Mouse (Mus musculus) left cerebral cortex, adult 8-10 months (tissue): ENCODE results near the gene Trip4. TPM values are rescaled to one million over a fixed set of nuclear protein-coding genes. Genes with fewer than 3 reads are reported as not detected.

Experiments used
- DNase-seq, 2 experiments: peaks; one replicate each; pipeline ENCODE4 v3.0.0; 2022; ENCODE audit warnings: low spot score in 2 of 2
- total RNA-seq, 4 experiments: library from RNA; stranded (reverse); gene quantifications; 2 replicates each; pipeline ENCODE4 v1.2.4; 2022

Gene Trip4
- total RNA-seq, 4 experiments from 2014 or later, result 34.1 to 37.8 (median 36.4) TPM

- DNase-seq, result no peak
Observed at GRCm38 (mm10) chr9:65834628-65835354, 73.8 kb downstream of the Trip4 start.

GRCm38 (mm10) chr9:65833640-65834039 lies 75.0 kb downstream of the Trip4 start:
- no peak for DNase-seq

DNA sequence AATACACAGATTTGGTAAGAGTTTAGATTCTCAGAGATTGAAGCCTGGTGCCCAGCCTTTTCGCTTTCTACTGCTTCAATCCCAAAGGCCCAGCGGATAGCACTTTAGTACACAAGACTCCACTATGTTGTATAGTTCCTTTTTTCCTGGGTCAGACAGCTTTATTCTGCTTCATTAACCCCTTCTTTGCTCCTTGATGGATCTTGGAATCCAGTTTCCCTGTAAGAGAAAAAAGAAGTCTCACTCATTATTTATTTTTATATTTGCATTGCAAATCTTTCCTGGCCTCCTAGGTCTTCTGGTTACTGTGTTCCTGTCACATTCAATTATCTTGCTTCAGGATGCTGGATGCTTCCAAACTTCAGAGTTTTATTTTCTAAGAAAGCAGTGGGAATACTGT lies 75.4 kb downstream of the Trip4 start:
- DNase-seq, result no peak

DNA sequence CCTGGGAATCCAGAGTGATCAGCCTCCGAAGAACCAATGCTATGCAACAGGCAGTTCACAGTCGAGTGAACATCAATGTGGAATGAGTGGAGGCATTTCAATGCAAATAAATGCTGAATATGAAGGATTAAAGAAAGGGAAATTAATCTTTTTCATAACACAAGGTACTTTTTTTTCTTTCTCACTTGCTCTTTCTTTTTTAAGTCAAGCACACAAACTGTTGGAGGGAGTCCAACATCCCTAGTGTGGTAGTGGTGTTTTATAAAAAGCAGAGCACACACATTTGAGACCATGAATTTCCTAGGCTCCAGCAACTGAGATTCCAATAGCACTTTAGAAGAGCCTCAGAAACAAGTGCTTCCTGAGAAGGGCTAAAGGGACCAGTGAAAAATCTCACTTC lies 76.6 kb downstream of the Trip4 start:
- DNase-seq, result no peak

DNA sequence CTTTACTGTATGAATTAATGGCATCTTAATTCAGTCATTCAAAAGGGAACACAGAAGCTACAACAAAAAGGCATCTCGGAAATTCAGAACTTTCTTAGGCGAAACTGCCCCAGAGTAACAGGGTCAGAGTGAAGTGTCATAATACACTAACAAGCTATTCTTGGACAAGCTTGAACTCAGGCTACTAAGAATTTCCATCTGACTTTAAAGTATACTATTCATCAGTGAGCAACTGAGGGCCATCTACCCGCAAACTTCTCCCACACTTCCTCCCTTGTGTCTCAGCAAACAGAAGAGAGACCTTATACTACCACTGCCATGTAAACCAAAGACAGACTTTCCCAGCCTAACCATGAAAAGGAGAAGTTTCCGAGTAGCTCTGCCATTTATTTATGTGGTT lies 77.4 kb downstream of the Trip4 start:
- DNase-seq, result no peak

GRCm38 (mm10) chr9:65830255-65830654 lies 78.3 kb downstream of the Trip4 start:
- peak in 1 of 2 experiments; percentile 59 for DNase-seq

- DNase-seq, result no peak
Observed at GRCm38 (mm10) chr9:65829410-65829809, 79.2 kb downstream of the Trip4 start.

DNA sequence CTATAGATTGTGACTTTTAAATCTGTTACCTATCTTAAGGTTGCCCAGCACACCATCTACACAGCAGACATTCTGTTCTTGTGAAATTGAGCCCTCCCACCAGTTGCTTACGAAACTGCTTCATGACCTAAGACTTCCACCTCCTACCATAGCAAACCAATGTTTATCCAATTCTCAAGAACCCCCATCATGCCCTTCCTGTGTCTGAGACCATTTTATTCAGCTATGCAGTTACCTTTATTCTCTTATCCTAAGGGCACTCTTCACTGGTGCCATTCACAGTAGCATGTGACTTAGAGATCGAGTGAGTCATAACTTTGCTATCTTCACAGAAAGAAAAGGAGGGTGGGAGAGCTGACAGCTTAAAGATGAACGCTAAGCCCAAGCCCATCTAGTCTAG lies 80.1 kb downstream of the Trip4 start:
- no peak for DNase-seq

DNA sequence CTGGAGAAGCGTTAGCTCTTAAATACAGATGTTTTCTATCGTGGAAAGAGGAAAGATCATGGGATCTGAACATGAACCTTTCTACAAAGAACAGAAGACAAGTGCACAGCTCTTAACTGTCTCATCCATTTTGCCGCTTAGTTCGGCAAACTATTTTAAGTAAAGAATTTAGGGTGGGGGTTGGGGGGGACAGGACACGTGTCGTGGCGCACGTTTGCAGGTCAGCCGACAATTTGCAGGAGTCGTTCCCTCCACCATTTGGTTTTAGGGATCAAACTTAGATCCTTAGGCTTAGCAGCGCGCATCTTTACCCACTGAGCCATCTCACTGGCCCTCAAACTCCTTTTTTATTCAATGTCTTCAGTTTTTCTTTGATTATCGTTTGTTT lies 80.6 kb downstream of the Trip4 start:
- DNase-seq, result no peak

DNA sequence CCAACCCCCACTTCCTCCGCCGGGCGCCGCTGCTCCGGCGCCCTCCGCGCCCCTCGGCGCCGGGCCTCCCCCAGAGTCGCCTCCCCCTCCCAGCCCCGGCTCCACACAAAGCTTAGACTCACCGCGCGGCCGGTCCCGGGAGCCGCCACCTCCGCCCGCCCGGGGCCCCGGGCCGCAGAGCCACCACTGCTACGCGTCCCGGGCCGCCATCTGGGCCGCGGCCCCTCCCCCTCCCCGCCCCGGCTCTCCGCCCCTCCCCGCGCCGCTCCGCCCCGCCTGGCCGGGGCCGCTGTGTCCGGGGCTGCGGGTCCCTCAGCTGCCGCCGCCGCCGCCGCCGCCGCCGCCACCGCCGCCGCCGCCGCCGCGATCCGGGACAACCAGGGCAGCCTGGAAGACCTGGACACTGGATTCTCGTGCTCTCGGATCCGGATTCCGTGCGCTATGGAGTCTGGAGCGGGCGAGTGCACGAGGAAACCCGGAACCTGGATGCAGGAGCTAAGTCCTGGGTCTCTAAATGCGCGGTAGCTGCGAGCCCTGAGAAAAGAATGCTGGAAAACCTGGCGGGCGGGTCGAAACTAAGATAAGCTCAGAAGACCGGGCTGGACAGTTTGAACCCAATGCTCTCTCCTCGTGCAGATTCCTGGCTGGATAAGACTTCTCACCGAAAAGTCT lies 81.1 kb downstream of the Trip4 start, which contains the start of gene Zfp609:
Zfp609 (minus strand) TSS at position 221 of the 672 bp plus-strand sequence.
- peak; percentile 84 to 98 for DNase-seq

DNA sequence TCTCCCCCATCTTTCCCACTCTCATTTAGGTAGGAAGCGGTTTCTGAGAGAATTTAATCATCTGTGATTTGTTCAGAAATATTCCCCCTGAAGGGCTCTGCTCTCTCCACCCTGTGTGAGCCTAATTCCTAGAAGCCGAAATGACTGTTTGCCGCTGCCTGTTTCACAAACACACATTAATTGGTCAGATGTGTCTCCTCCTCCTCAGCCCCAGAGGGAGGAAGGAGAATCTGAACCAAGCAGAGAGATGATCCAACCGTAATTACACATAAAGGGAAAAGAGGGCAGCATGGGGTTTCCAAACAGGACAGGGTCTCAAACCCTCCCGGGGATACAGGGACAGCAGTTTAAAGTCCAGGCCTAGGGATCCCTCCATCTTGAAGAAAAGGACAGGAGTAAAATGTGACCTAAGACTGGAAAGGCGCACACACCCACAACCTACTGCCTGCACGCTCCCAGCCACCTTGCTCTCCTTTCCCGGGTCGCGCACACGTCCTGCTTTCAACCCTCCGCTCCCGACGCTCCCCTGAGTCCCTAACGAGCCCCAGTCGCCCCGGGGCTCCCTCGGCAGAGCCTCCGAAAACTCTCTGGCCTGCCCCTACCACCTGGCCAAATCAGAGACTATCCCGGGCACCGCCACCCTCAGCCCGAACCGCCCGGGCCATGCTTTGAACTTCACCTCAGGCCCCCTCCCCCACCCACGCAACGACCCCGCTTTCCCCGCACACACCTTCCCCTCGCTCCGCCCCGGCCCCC lies 81.8 kb downstream of the Trip4 start:
- DNase-seq, result peak in 1 of 2 experiments; percentile 28

GRCm38 (mm10) chr9:65826226-65826587 lies 82.4 kb downstream of the Trip4 start:
- peak in 1 of 2 experiments; percentile 15 for DNase-seq

- DNase-seq, result no peak
Observed at GRCm38 (mm10) chr9:65823716-65824462, 84.7 kb downstream of the Trip4 start.

DNA sequence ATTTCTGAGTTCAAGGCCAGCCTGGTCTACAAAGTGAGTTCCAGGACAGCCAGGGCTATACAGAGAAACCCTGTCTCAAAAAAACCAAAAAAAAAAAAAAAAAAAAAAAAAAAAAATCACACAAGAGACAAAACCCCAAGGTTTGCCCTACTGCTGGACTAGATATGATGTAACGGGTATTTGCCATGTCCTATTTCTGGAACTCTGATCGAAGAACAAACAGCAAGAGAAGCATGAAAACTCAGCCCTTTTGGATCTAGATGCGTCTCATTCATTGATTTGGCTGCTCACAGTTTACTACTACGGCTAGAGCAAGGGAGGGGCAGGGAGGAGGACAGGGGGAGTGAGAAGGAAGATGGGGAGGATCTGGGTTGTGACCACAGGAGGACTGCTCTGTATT lies 86.6 kb downstream of the Trip4 start:
- no peak for DNase-seq

- no peak for DNase-seq
Observed at GRCm38 (mm10) chr9:65820301-65820700, 88.3 kb downstream of the Trip4 start.

DNA sequence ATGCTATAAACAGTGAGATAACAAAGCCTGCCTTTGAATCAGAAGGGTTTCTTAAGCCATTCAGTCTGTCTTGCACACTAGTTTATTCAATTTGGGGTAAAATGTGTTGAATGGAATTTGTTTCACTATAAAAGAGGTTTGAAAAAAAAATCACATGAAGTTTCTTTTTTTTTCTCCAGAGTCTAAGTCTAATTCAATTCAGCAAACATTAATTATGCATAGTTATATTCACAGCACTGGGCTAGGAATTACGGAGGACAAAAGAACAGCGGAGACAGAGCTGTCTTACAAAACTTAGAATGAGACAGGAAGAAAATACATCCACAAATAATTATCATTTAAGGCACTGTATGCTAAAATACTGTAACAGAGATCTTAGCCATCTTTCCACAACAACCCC lies 90.2 kb downstream of the Trip4 start:
- DNase-seq, result no peak

DNA sequence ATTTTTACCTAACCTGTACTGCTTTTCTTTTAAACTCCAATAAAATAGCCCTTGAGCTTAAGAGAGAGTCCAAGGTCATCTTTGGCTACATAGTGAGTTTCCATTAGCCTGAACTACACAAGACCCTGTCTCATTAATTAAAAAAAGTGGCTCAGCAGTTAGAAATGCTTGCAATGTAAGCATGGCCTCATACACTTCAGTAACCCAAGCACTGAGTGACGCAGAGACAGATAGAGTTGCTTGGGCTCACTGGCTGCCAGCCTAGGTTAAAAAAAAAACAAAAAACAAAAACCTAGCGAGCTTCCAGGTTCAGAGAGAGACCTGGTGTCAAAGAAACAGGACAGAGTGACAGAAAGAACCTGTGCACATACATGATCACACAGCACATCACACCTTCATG lies 95.8 kb downstream of the Trip4 start:
- DNase-seq, result no peak

GRCm38 (mm10) chr9:65811784-65812183 lies 96.8 kb downstream of the Trip4 start:
- DNase-seq, result no peak

- no peak for DNase-seq
Observed at GRCm38 (mm10) chr9:65807818-65808217, 100.8 kb downstream of the Trip4 start.

DNA sequence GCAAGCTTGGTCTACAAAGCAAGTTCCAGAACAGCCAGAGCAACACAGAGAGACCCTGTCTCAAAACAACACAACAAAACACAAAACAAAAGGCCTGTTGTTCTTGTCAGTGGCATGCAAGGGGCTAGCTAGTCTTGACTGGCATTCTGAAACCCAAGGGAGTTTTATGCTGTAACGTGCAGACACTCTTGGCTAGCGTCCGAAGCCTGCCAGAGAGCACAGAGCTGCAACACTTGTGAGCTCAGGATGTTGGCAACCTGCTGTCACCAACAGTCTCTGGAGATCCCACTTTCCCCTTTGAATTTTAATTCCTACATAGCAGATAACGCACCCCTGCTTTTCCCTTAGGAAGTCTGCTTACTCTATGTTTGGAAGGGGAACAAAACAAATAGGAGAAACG lies 101.3 kb downstream of the Trip4 start:
- DNase-seq, result no peak

DNA sequence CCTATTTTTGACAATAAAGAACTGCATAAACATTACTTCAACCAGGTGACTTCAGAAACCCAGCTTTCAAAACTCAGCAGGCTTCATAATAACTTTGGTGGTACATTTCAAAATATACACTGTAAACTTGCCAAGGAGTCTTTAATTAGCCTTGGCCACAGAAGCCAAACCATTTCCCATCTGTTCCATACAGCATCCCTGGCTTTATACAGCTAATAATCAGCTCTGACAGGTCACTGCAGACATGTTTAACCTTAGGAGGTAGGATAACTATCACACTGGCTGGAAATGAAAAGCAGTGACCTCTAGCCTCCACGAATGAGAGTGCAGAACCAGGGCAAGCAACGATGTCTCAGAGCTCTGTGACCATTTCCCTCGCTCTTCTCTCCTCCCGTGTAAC lies 108.8 kb downstream of the Trip4 start:
- no peak for DNase-seq

DNA sequence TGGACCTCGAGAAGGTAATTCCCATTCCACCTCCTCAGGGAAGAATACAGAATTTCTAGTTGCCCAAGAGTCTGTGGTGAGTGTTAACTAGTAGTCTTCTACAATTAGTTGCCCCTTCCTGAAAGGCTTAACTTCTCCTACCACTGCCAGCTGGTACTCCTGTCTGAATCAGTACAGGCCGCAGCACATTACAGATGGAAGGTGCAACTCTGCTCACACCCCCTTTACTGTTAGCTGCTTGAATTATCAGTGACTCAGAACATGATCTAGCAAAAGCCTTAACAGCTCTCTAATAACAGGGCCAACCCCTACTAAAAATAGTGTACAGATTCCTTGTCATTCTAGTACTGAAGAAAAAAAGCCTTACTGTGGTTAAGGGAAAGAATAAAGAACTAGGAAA lies 112.9 kb downstream of the Trip4 start:
- DNase-seq, result no peak
